Mouse (Mus musculus): ENCODE measurements at regions not wholly inside any gene's neighbourhood (a gene's known extent, or its start where the extent isn't known, plus 50 kb on each side); places are given as distances from the start of the nearest gene placed in this dataset.

DNA sequence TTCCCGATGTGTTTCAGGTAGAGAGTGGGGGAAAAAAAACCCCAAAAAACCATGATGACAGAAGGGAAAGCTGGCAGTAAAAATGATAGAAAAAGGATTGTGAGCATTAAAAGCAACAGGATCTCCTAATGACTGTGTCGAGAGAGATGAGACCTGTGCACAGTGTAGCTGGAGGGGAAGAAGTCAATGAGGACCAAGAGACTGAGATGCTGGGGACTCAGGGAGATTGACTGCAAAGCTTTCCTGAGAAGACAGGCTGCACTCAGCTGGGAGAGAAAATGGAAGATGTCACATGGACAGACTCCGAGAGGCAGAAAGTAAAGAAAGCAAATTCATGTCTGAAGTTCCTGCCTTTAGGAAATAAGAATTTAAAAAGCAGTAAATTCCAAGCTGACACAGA lies 55.7 kb upstream of the Atg10 start:
- H3K27ac ChIP-seq (ENCODE audit: control insufficient read depth, low read depth, low read length): no peak overlapping the region
- no peak overlapping the region for H3K4me3 ChIP-seq (ENCODE audit: control insufficient read depth in 1 of 2, insufficient read depth in 1 of 2, low read depth in 2 of 2, low read length in 2 of 2)
- H3K36me3 ChIP-seq (ENCODE audit: control insufficient read depth in 1 of 2, insufficient read depth in 2 of 2, low read length in 2 of 2): no peaks in the 10 kb centered on the region
- no peak for TF ChIP-seq POLR2A (IDR thresholded peaks at IDR 0.05; ENCODE audit: control insufficient read depth in 1 of 2, insufficient read depth in 1 of 2, low read depth in 1 of 2, low read length in 2 of 2, poor library complexity in 1 of 2)
- TF ChIP-seq JUND (IDR thresholded peaks at IDR 0.05; ENCODE audit: low read depth, low read length): no peak
- no peak for TF ChIP-seq E2F4 (IDR thresholded peaks at IDR 0.05; ENCODE audit: borderline replicate concordance, low read depth, low read length)
- TF ChIP-seq ELF1 (IDR thresholded peaks at IDR 0.05; ENCODE audit: low read depth, low read length): no peak
- no peak for TF ChIP-seq EP300 (IDR thresholded peaks at IDR 0.05; ENCODE audit: low read depth in 1 of 2, low read length in 2 of 2)
- TF ChIP-seq UBTF (IDR thresholded peaks at IDR 0.05; ENCODE audit: borderline replicate concordance, insufficient read depth, low read depth, low read length): no peak
- no peak for TF ChIP-seq MYB (IDR thresholded peaks at IDR 0.05; ENCODE audit: low read depth, low read length)
- no peak for TF ChIP-seq BHLHE40 (IDR thresholded peaks at IDR 0.05; ENCODE audit: borderline replicate concordance, low read depth, low read length)
- TF ChIP-seq GABPA (IDR thresholded peaks at IDR 0.05; ENCODE audit: low read depth, low read length): no peak
- no peak for TF ChIP-seq ZKSCAN1 (IDR thresholded peaks at IDR 0.05; ENCODE audit: low read depth, low read length)
- TF ChIP-seq RAD21 (IDR thresholded peaks at IDR 0.05; ENCODE audit: low read depth, low read length): no peak
- no peaks in the 10 kb centered on the region for H3K79me2 ChIP-seq (ENCODE audit: control insufficient read depth, insufficient read depth, low read length, poor library complexity)
- DNase-seq (ENCODE audit: low read depth, low spot score): no peak
- H3K4me1 ChIP-seq (ENCODE audit: control insufficient read depth in 1 of 2, insufficient read depth in 2 of 2, low read length in 2 of 2): no peaks in the 10 kb centered on the region
- H3K9me3 ChIP-seq (replicated peaks; ENCODE audit: insufficient read depth, low read length): no peaks in the 10 kb centered on the region
- H3K27me3 ChIP-seq (ENCODE audit: control insufficient read depth in 1 of 2, insufficient read depth in 2 of 2, low read length in 2 of 2): no peaks in the 10 kb centered on the region; a peak in 1 of 4 replicates
- H3K9ac ChIP-seq (ENCODE audit: control insufficient read depth, low read depth, low read length, poor library complexity, severe bottlenecking): no peak overlapping the region

DNA sequence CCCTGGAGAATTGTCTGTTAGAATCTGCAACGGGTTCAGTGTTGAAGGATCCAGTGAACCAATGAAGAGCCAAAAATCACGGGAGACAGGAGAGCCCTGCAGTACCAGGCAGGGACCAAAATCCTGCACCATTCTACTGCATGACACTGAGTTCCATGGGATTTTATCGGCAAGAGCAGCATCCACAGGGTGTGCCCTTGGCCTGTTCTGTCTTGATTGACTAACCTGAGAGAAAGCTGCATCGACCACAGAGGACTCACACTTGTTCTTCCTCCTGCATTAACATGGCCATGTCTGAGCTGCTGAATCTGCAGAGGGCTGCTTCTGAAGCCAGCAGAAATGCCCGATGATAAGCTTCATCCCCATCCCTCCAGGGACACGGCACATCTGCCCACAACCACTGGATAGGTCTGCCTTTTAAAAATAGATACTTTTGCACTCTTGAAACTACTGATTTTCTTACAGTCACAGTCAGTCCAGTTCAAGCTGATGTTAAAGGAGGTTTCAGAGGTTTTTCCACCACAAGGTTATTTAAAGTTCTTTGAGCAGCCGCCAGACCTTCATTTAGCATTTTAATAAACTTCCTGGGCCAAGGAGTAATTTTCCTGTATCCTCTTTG lies 71.9 kb upstream of the Atg10 start:
- Histone ChIP-seq H3K79me2 (ENCODE audit: control insufficient read depth, insufficient read depth, low read length, poor library complexity) (no peaks in the 10 kb centered on the region), H3K4me3 (ENCODE audit: control insufficient read depth in 1 of 2, insufficient read depth in 1 of 2, low read depth in 2 of 2, low read length in 2 of 2) (no peak overlapping the region), H3K9me3 (replicated peaks; ENCODE audit: insufficient read depth, low read length) (no peaks in the 10 kb centered on the region), H3K4me1 (ENCODE audit: control insufficient read depth in 1 of 2, insufficient read depth in 2 of 2, low read length in 2 of 2) (peaks cover 7 to 13% of the 10 kb centered on the region in 2 experiments; a peak in 3 of 4 replicates), H3K27ac (ENCODE audit: control insufficient read depth, low read depth, low read length) (no peak overlapping the region), H3K36me3 (ENCODE audit: control insufficient read depth in 1 of 2, insufficient read depth in 2 of 2, low read length in 2 of 2) (peaks cover 0 to 13% of the 10 kb centered on the region in 2 experiments; a peak in 2 of 4 replicates), H3K27me3 (ENCODE audit: control insufficient read depth in 1 of 2, insufficient read depth in 2 of 2, low read length in 2 of 2) (no peaks in the 10 kb centered on the region), H3K9ac (ENCODE audit: control insufficient read depth, low read depth, low read length, poor library complexity, severe bottlenecking) (no peak overlapping the region)
- DNase-seq (ENCODE audit: low read depth, low spot score): no peak
- TF ChIP-seq MYC (IDR thresholded peaks at IDR 0.05; ENCODE audit: low read depth, low read length): no peak

DNA sequence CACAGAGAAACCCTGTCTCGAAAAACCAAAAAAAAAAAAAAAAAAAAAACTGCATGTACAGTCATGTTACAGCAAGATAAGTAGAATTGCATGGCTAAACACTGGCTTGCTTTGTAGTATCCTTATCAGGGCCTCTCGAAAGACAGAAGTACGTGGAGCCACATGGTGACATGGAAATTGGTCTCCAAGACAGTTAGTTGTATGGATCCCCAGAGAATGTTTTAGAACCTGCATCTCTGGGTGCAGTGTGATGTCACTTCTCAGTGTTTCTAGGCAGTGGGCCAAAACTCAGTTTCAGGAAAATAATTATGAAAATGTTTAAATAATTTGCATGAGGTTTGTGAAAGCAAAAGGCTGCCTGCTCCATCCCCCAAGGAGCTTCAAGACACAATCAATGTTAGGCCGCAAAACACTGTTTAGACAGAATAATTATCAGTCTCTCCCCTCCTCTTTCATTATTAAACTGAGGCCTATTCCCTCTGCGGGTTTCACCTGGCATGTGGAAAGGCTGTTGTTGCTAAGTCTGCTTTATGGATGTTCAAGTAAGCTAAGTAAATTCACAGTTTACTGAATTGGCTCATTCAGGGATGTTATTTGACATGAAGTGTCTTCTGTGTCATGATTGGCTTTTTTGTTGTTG lies 72.9 kb upstream of the Atg10 start:
- peak; percentile 81 for DNase-seq (ENCODE audit: low read depth, low spot score)
- peak overlapping the region; percentile 63 for H3K27ac ChIP-seq (ENCODE audit: control insufficient read depth, low read depth, low read length)
- peaks cover 0 to 17% of the 10 kb centered on the region in 2 experiments; a peak in 2 of 4 replicates for H3K36me3 ChIP-seq (ENCODE audit: control insufficient read depth in 1 of 2, insufficient read depth in 2 of 2, low read length in 2 of 2)

More for the DNA sequence above, 72.9 kb upstream of the Atg10 start:
- no peaks in the 10 kb centered on the region for H3K27me3 ChIP-seq (ENCODE audit: control insufficient read depth in 1 of 2, insufficient read depth in 2 of 2, low read length in 2 of 2)
- no peaks in the 10 kb centered on the region for H3K79me2 ChIP-seq (ENCODE audit: control insufficient read depth, insufficient read depth, low read length, poor library complexity)
- H3K4me1 ChIP-seq (ENCODE audit: control insufficient read depth in 1 of 2, insufficient read depth in 2 of 2, low read length in 2 of 2): peaks cover 7 to 13% of the 10 kb centered on the region in 2 experiments; a peak in 3 of 4 replicates
- H3K9me3 ChIP-seq (replicated peaks; ENCODE audit: insufficient read depth, low read length): no peaks in the 10 kb centered on the region
- H3K9ac ChIP-seq (ENCODE audit: control insufficient read depth, low read depth, low read length, poor library complexity, severe bottlenecking): no peak overlapping the region
- TF ChIP-seq KAT2A (conservative IDR thresholded peaks at IDR 0.05; ENCODE audit: low read depth, low read length): no peak
- TF ChIP-seq ZNF384 (IDR thresholded peaks at IDR 0.05; ENCODE audit: low read depth, low read length): peak; percentile 93
- no peak for TF ChIP-seq MYB (IDR thresholded peaks at IDR 0.05; ENCODE audit: low read depth, low read length)
- peak; percentile 67; the same call in 1 of the 2 replicates for TF ChIP-seq TCF12 (IDR thresholded peaks at IDR 0.05; ENCODE audit: low read depth, low read length)
- peak; percentile 58; the same call in 1 of the 2 replicates for TF ChIP-seq MXI1 (IDR thresholded peaks at IDR 0.05; ENCODE audit: low read depth, low read length)
- TF ChIP-seq EP300 (IDR thresholded peaks at IDR 0.05; ENCODE audit: low read depth in 1 of 2, low read length in 2 of 2): peak; percentile 69 to 74
- TF ChIP-seq SIN3A (IDR thresholded peaks at IDR 0.05; ENCODE audit: low read length): peak; percentile 32; the same call in 1 of the 2 replicates
- peak; percentile 75 for TF ChIP-seq MAX (IDR thresholded peaks at IDR 0.05; ENCODE audit: low read length)
- TF ChIP-seq MYC (IDR thresholded peaks at IDR 0.05; ENCODE audit: low read depth, low read length): peak; percentile 75; the same call in 1 of the 2 replicates
- no peak for TF ChIP-seq POLR2AphosphoS5 (IDR thresholded peaks at IDR 0.05; ENCODE audit: borderline replicate concordance, low read depth, low read length)
- TF ChIP-seq ETS1 (IDR thresholded peaks at IDR 0.05; ENCODE audit: low read depth, low read length): peak; percentile 74
- TF ChIP-seq RCOR1 (IDR thresholded peaks at IDR 0.05; ENCODE audit: low read depth, low read length): 0 out of 2 replicates have a peak, but pooled peaks have one; percentile 10
- TF ChIP-seq GATA1 (IDR thresholded peaks at IDR 0.05; ENCODE audit: low read depth, low read length): peak; percentile 84
- no peak for TF ChIP-seq RAD21 (IDR thresholded peaks at IDR 0.05; ENCODE audit: low read depth, low read length)
- TF ChIP-seq TAL1 (IDR thresholded peaks at IDR 0.05; ENCODE audit: low read length): peak; percentile 50
- H3K4me3 ChIP-seq (ENCODE audit: control insufficient read depth in 1 of 2, insufficient read depth in 1 of 2, low read depth in 2 of 2, low read length in 2 of 2): no peak overlapping the region

All from MEL (cell line).